In genomic region chr15:102326022-102326576, GRCm38 (mm10) we compare ENCODE assay signal across 8 mouse cellular contexts. TPM values are rescaled to one million over a fixed set of nuclear protein-coding genes. Genes with fewer than 3 reads are reported as not detected.
A peak's percentile ranks its signal among the peaks of the same experiment; 100 is the strongest.
DNase-seq lines count a peak whose midpoint lies in the region; ATAC-seq and TF ChIP-seq lines count a peak whose summit lies in the region.

Gene Pfdn5 (plus strand): TSS chr15:102326116.

- DNase-seq in Patski (ENCODE audit: low read depth, low spot score): peak; percentile 50
- DNase-seq in cerebellum, postnatal 14 days: peak; percentile 88 to 91
- DNase-seq in frontal cortex, postnatal 14 days (ENCODE audit: low spot score in 2 of 2): peak; percentile 61 to 78
- DNase-seq in layer of hippocampus, postnatal 10 days (ENCODE audit: low spot score in 2 of 2): peak; percentile 84 to 90
- DNase-seq in lung, postnatal 10 days: peak; percentile 91
- DNase-seq in ovary, postnatal 14 days (ENCODE audit: low spot score): peak; percentile 75
- DNase-seq in thymus, postnatal 10 days (ENCODE audit: low spot score in 2 of 2): peak; percentile 57 to 80

- no peak for TF ChIP-seq CTCF in Patski (IDR thresholded peaks at IDR 0.05)

- in situ Hi-C loops in Patski (cut with MboI; ENCODE audit: low pct_unique_long_range_greater_than_20kb): no loop called here

- WGBS in hindbrain, embryonic 12.5 days: 1% methylated on average over 40 of the region's 40 CpGs

- peak; percentile 66 for ATAC-seq in Patski
- peak; percentile 92 for ATAC-seq in hindbrain, embryonic 12.5 days (ENCODE audit: low FRiP score)

- H3K9me3 ChIP-seq in hindbrain, embryonic 12.5 days (replicated peaks): no peaks in the 10 kb centered on the region

- no peaks in the 10 kb centered on the region for H3K27me3 ChIP-seq in Patski
- H3K27me3 ChIP-seq in hindbrain, embryonic 12.5 days: no peaks in the 10 kb centered on the region

- peak within 1 kb of the TSS; percentile 74 for H3K4me2 ChIP-seq in hindbrain, embryonic 12.5 days (replicated peaks)

- peaks cover 44% of the 10 kb centered on the region for H3K36me3 ChIP-seq in hindbrain, embryonic 12.5 days

- CTCF ChIA-PET in Patski (lab: Charles Lee): interaction anchor here (1.1 to 1.7 kb wide), 4 partner anchors 9 to 56 kb away, joined by 3 to 4 read pairs (median 4); no protein-coding TSS in a partner anchor

- peak within 1 kb of the TSS; percentile 95 for H3K9ac ChIP-seq in hindbrain, embryonic 12.5 days

- peaks cover 13% of the 10 kb centered on the region for H3K4me1 ChIP-seq in hindbrain, embryonic 12.5 days

- H3K4me3 ChIP-seq in hindbrain, embryonic 12.5 days: peak within 1 kb of the TSS; percentile 82

- POLR2A ChIA-PET in Patski (lab: Charles Lee): interaction anchor here (0.9 to 1.2 kb wide), 6 partner anchors 8 to 68 kb away, joined by 3 to 4 read pairs (median 3); partner anchors contain the start of gene Aaas

- H3K27ac ChIP-seq in hindbrain, embryonic 12.5 days: peak within 1 kb of the TSS; percentile 73

RNA-seq across cellular contexts. Expression of gene Pfdn5, which starts in this region (rescaled TPM):
- 642 TPM for polyA plus RNA-seq in Patski (2021)
- polyA plus RNA-seq in hindbrain, embryonic 12.5 days (2016; fragmentation: Nextera tagmentation; extraction: Ambion mirVana): 331 and 402 TPM in 2 replicates
- total RNA-seq in layer of hippocampus, postnatal 10 days (2021): 100 to 1,000 TPM; 379 to 390 TPM

Comparison
In these comparisons a context has a peak if more than half of its experiments do, and no peak if none do; other contexts are left out.
1. Peak in every context shown above with its lines: DNase-seq, ATAC-seq, H3K4me3 ChIP-seq and H3K27ac ChIP-seq.